Mouse (Mus musculus) MEL (cell line): ENCODE results near the gene Myo10.

Experiments used
- MYB ChIP-seq: IDR thresholded peaks from 2 replicates; pipeline ENCODE4 v1.6.1; 2011; ENCODE audit warnings: mild to moderate bottlenecking, low read depth, low read length, improper control_type of control experiment
- POLR2A ChIP-seq, 2 experiments: IDR thresholded peaks; 2 replicates each; pipeline ENCODE4 v1.6.1; 2011 to 2012; ENCODE audit warnings: low read length in 2 of 2, mild to moderate bottlenecking in 2 of 2, control low read depth in 1 of 2, improper control_type of control experiment in 1 of 2, low read depth in 1 of 2, moderate library complexity in 1 of 2; ENCODE audit not compliant: control insufficient read depth in 1 of 2, insufficient read depth in 1 of 2, poor library complexity in 1 of 2
- ZNF384 ChIP-seq: IDR thresholded peaks from 2 replicates; pipeline ENCODE4 v1.6.1; 2012; ENCODE audit warnings: low read depth, mild to moderate bottlenecking, inconsistent platforms, low read length, improper control_type of control experiment

DNA sequence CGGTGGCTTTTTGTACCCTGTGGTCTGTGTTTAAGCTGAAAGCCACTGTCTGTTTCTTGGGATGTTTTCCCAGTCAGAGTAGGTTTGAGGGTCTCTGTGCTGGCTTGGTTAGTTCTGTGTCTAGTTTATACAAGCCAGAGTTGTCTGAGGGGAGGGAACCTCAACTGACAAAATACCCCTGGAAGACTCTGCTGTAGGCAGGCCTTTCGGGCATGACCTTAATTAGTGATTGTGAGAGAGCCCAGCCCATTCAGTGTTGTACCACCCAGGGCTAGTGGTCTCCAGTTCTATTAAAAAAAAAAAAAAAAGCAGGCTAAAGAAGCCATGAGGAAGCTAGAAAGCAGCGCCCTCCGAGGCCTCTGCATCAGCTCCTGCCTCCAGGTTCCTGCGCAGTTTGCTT lies 30.0 kb downstream of the Myo10 start:
- TF ChIP-seq MYB (no peak), POLR2A (IDR thresholded peaks at IDR 0.05; ENCODE audit: control insufficient read depth in 1 of 2, insufficient read depth in 1 of 2, low read depth in 1 of 2, low read length in 2 of 2, poor library complexity in 1 of 2) (no peak), ZNF384 (no peak)
